Mouse (Mus musculus) adrenal gland, adult 8-10 months (tissue): Measurements from ENCODE around the gene Shcbp1l. TPM values are rescaled to one million over a fixed set of nuclear protein-coding genes. Genes with fewer than 3 reads are reported as not detected.

Experiments
- DNase-seq: peaks from one replicate; pipeline ENCODE4 v3.0.0; 2022
- total RNA-seq, 4 experiments: library from RNA; stranded (reverse); gene quantifications; 2 replicates each; pipeline ENCODE4 v1.2.4; 2022

Gene Shcbp1l
- total RNA-seq, 4 experiments from 2014 or later, result 0.10 to 0.55 (median 0.16) TPM; not detected in 1

- peak; percentile 95 for DNase-seq
Observed at GRCm38 (mm10) chr1:153487500-153487879, 62.5 kb downstream of the Shcbp1l start, which contains the start of gene Dhx9. Gene Dhx9 (minus strand): TSS chr1:153487660.

DNA sequence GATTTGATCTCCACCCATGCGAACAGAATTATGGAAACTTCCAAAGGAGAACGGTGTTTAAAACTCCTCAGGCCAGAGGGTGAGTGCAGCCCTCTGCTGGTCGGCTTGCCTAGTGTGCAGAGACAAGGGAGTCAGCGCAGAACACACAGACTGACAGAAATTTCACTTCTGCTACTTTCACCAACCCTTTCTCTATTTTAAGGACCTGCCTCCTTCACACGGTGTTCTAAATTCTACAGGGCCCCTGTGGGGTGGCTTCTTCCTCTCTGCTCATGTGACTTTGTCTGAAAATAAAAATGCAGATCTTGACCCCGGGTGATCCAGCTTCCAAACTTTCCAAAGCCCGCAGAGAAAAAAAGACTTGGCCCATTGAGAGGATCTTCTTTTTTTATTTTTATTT lies 64.2 kb downstream of the Shcbp1l start:
- no peak for DNase-seq

- DNase-seq, result no peak
Observed at GRCm38 (mm10) chr1:153489540-153489939, 64.6 kb downstream of the Shcbp1l start.

- DNase-seq, result no peak
Observed at GRCm38 (mm10) chr1:153489963-153490362, 65.0 kb downstream of the Shcbp1l start.

GRCm38 (mm10) chr1:153491345-153491744 lies 66.4 kb downstream of the Shcbp1l start:
- DNase-seq, result no peak

- DNase-seq, result no peak
Observed at GRCm38 (mm10) chr1:153491822-153492221, 66.9 kb downstream of the Shcbp1l start.

DNA sequence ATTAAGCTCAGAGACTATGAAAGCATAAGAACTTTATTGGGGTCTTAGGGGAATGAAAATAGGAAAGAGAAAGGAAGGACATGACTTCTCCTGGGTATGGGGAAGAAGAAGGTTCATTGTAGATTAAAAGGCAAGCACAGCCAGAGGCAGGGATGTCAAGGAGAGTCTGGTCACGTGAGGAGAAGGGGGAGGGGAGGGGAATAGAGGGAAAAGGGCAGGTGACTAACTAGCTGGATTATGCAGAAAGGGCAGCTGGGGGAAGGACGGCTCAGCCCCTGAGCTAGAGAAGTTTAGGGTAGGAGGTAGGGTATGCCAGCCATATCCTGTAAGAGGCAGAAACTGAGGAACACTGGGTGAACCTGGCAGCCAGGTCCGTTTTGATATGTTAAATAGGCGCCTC lies 68.4 kb downstream of the Shcbp1l start:
- peak; percentile 41 for DNase-seq

- no peak for DNase-seq
Observed at GRCm38 (mm10) chr1:153493931-153494330, 69.0 kb downstream of the Shcbp1l start.

DNA sequence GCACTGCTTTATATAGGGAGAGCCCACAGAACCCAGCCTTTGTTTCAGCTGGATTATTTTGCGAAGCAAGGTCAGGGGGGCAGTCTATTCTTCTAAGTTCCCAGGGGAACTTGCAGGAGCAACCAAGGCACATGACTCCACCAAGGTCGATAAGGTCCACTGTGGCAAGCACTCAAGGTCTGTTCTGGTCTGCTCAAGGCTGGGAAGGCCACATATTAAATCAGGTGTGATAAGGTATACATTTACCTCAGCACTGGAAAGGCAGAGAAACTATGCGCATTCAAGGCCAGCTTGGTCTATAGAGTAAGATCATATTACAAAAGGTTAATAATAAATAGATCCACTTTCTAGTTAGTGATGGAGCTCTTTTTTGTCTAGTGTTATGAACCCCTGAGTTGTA lies 71.1 kb downstream of the Shcbp1l start:
- DNase-seq, result no peak

GRCm38 (mm10) chr1:153500030-153500429 lies 75.1 kb downstream of the Shcbp1l start:
- DNase-seq, result no peak

- no peak for DNase-seq
Observed at GRCm38 (mm10) chr1:153501644-153502321, 76.8 kb downstream of the Shcbp1l start.

Other genes with a start within 250 kb of the Shcbp1l start
- 1 to 10 TPM in 1 of 4 experiments, under 1 TPM in 3; 0.37 to 1.4 (median 0.79) TPM for gene Lamc2, start 238.7 kb upstream of the Shcbp1l start, total RNA-seq
- 10 to 100 TPM; 49.8 to 71.5 (median 61.8) TPM for gene Lamc1, start 92.4 kb upstream of the Shcbp1l start, total RNA-seq
- gene Dhx9, start 62.5 kb downstream of the Shcbp1l start, total RNA-seq, result 100 to 1,000 TPM in 2 of 4 experiments, 10 to 100 TPM in 2; 95.2 to 124 (median 108) TPM
- 1 to 10 TPM; 3.0 to 6.7 (median 4.7) TPM for gene Npl, start 124.9 kb downstream of the Shcbp1l start, total RNA-seq
- under 1 TPM; 0.03 to 0.25 (median 0.15) TPM for gene Rgs8, start 227.9 kb downstream of the Shcbp1l start, total RNA-seq